Mouse (Mus musculus): ENCODE data around the gene Nps. TPM values are rescaled to one million over a fixed set of nuclear protein-coding genes. Genes with fewer than 3 reads are reported as not detected.

Nps gene
- total RNA-seq, 2 experiments from 2014 or later = not detected

Other genes starting within 250 kb of the Nps start
- gene Foxi2, start 151.6 kb downstream of the Nps start, total RNA-seq (2014; fragmentation: Nextera tagmentation) = not detected in 2 replicates
- not detected in 2 replicates for gene Foxi2, start 151.6 kb downstream of the Nps start, total RNA-seq (2017)